Mouse (Mus musculus) hematopoietic stem cell, adult 5-6 weeks (primary cell): ENCODE data around the gene Exosc7. TPM values are rescaled to one million over a fixed set of nuclear protein-coding genes. Genes with fewer than 3 reads are reported as not detected.

Experiments
- ATAC-seq, 2 experiments: fragments of 125-278 bp in 1 of 2; replicated peaks in 1 of 2; 2 replicates each; pipeline ENCODE4 v1.8.0; 2016 to 2017; ENCODE audit warnings: inconsistent platforms in 2 of 2, mild to moderate bottlenecking in 2 of 2, moderate number of reproducible peaks in 2 of 2, low read depth in 1 of 2, moderate TSS enrichment in 1 of 2; ENCODE audit not compliant: low FRiP score in 2 of 2, poor library complexity in 2 of 2, severe bottlenecking in 2 of 2, insufficient read depth in 1 of 2, low TSS enrichment in 1 of 2
- total RNA-seq: library from RNA; stranded (forward); fragments of 172-1452, 232-1000 nt; gene quantifications from 2 replicates; pipeline ENCODE4 v1.2.3, GENCODE M21; 2017

Gene Exosc7
- total RNA-seq, 1 experiment from 2014 or later = 77.9 TPM

DNA sequence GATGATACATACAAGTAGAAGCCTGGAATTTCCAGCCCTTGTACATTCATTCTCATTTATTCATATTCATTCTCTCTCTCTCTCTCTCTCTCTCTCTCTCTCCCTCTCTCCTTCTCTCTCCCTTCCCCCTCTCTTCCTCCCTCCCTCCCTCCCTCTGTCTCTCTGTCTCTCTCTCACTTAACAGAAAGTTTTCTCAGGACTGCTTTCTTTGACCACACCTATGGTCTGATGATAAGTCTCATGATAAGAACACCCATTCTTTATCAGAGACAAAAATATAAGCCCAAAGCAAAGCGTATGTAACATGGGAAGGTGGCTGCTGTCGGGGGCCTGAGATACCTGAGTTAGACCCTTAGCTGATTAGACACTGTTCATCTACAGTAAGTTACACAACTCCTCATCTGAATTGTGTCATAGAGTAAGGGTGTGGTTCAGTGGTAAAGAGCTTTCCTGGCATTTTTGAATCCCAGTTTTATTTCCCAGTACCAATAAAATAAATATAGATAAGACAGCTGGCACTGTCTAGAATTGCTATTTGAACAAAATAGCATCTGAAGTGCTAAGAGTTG, 11.5 kb downstream of the Exosc7 start:
- ATAC-seq = no peak

DNA sequence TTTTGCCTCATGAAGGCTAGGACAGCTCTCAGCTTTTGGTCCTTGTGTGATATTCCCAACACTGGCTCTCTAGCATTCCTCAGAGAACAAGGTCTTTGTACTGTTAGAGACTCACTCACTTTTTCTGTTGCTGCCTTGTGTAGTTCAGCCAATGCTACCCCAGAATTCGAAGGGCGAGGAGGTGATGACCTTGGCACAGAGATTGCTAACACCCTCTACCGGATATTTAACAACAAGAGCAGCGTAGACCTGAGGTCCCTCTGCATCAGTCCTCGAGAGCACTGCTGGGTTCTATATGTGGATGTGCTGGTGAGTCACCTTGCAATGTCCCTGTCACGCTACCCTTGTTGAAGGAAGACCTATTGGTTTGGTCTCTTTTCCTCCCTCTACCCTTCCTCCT, 14.6 kb downstream of the Exosc7 start:
- ATAC-seq = no peak

- ATAC-seq = no peak
Measured at GRCm38 (mm10) chr9:123132994-123133393, 20.0 kb downstream of the Exosc7 start.

GRCm38 (mm10) chr9:123136953-123137682, 24.1 kb downstream of the Exosc7 start:
- ATAC-seq = no peak

DNA sequence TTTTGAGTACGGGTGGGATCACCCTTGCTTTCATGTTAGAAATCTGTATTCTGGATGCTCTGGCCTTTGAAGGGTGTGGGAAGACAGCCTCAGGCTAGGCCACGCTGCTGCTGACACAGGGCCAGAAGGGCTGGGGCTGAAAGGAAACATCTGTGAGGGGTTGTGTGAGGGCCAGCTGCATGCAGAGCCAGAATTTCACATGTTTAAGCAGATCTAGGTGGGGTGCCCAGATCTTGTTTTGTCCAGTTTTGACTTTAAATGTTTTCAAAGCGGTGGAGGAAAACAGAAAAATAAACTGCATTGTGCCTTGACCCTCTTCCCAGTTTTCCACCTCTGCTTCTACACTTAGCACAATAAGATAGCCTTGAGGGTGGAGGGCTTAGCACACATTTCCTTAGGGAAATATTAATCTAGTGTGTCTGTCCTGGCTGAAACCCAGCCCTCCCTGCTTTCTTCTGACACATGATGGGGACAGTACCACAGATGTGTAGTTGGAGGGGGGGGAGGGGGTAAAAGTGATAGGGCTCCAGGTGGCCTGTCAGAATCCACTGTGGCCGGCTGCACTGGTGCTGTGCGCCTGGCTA, 26.0 kb downstream of the Exosc7 start:
- ATAC-seq = peak in 1 of 2 experiments; percentile 39; a peak in 1 of 4 replicates

- ATAC-seq = no peak
Measured at GRCm38 (mm10) chr9:123139887-123140614, 27.0 kb downstream of the Exosc7 start.

DNA sequence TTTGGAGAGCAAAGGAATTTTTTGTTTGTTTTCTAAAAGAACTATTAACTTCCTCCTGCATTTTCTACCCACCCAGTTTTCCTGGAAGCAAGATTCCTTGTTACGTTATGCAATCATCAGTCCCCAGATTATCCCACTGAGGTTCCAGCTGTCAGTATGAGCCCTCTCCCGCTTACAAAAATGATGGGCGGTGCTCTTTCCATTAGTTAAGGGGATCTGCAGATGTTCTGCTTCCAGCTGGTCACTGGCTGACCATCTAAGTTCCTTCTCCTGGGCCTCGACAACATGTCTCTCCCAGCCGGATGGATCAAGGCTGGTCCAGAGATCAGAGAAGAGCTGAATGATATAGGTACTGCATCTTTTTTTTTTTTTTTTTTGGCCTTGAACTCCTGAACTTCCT, 35.4 kb downstream of the Exosc7 start:
- no peak for ATAC-seq

DNA sequence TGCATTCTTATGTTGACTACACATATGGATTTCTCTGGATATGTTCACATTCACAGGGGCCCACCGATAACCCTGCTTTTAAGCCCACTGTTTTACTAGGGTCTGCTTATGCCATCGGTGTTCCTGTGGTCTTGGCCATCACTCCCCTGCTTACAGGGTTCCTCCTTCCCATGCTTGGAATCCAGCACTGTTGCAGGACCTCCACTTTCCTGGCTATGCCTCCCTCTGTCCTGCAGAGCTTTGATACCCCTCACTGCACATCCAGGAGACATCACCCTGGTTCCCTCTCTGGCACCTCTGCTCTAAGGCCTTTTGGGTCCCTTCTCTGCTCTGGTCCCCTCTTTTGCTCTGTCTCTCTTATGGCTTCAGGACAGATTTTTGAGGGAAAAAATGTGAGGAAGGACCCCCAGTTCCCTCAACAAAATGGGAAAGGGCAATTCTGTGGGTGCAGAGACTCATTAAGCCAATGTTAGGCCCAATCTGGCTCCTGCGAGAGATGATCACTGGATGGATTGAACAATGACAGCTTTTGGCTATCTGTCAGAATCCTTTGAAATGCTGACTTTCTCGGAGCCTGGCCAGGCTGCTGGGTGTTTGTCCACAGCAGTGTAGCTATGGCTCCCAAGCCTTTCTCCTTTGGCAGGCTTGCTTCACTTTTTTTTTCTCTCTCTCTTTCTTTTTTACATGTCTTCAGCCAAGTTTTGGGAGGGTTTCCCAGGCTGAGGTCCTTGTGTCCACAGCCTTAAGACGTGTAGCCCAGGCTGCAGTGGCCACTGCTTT, 37.4 kb downstream of the Exosc7 start, which contains the start of gene Clec3b:
Clec3b (plus strand) TSS at position 706 of the 780 bp plus-strand sequence.
- no peak for ATAC-seq

DNA sequence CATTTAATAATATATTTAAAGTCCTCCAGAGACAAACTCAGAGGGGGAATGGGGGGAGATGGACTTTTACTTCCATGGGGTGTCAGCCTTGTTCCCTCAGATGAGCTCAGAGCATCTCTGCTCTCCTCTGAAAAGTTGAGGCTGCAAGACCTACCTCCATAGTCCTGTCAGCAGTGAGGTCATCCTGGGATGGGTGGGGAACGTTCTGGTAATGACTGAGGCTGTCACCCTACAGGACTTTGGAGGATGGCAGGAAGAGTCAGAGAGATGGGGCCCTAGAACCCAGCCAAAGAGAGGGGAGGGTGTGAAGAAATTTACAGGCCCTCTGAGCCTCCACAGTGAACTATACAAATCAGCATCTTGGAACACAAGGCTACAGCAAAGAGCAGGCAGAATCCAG, 38.5 kb downstream of the Exosc7 start:
- ATAC-seq = no peak

- ATAC-seq = no peak; a peak in 1 of 4 replicates
Measured at GRCm38 (mm10) chr9:123152026-123152425, 39.0 kb downstream of the Exosc7 start.

DNA sequence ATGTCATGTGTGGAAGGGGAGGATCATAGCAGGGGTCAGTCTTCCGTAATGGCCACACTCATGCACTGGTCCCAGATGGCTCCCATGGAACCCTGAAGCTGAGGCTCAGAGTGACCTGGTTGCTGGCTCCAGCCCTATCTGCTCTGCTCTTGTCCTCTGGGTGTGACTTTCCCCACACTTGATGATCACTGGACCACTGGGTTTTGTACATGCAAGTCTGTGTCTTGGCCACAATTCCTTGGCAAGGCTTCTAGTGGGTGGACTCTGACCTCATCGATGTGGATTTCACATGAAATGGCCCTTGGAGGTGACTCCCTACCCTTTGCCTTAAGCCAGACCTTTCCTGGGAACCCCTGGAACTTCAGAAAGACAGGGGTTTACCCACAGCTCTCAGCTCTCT, 40.1 kb downstream of the Exosc7 start:
- no peak for ATAC-seq

DNA sequence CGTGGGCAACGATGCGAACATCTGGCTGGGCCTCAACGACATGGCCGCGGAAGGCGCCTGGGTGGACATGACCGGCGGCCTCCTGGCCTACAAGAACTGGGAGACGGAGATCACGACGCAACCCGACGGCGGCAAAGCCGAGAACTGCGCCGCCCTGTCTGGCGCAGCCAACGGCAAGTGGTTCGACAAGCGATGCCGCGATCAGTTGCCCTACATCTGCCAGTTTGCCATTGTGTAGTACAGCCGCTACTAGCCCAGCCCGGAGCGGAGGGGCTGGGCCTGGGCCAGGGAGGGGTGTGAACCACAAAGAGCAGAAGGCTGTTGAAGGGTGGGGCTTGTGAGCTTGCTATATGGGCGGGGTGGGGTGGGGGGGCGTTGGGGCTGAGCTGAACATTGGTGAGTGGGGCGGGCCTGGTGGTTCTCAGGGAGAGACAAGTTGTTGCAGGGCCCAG, 43.9 kb downstream of the Exosc7 start:
- ATAC-seq = no peak

DNA sequence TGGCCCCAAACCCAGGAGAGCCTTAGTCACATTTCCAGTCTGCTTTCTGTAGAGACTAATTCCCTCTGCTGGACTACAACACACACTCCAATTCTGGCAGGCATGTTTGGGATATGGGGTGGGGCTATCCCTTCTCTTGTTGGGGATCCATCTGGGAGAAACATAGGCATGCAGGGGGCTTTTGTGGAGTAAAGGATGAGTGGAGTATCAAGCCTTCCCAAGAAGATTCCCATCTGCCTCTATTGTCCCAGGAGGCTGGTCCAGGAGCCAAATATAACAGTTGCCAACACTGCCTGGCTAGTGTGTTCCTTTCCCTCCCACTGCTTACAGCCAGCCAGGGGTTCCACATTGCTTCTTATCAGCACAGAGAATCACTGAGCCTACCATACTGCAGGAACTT, 44.7 kb downstream of the Exosc7 start:
- ATAC-seq = no peak

GRCm38 (mm10) chr9:123158125-123158836, 45.3 kb downstream of the Exosc7 start:
- ATAC-seq = peak; percentile 22 to 43; a peak in 1 of 4 replicates

- peak; percentile 63 to 74; a peak in 3 of 4 replicates for ATAC-seq
Measured at GRCm38 (mm10) chr9:123159330-123159729, 46.3 kb downstream of the Exosc7 start.

GRCm38 (mm10) chr9:123161792-123162191, 48.8 kb downstream of the Exosc7 start:
- ATAC-seq = no peak
